Mouse (Mus musculus): Measurements from ENCODE around the gene Gm17409.

- no peak for TF ChIP-seq CTCF (IDR thresholded peaks at IDR 0.05; ENCODE audit: borderline replicate concordance, insufficient read depth, low read depth, low read length)
- no peak for TF ChIP-seq POLR2A (IDR thresholded peaks at IDR 0.05; ENCODE audit: borderline replicate concordance, insufficient read depth, low read length)
These were observed 36.6 kb upstream of the Gm17409 start for GRCm38 (mm10) chr2:58433317-58433716.

Data from cerebellum, adult 2 months (tissue).